Mouse (Mus musculus) heart, postnatal 4 days (tissue): ENCODE measurements around the gene Ceacam19. TPM values are rescaled to one million over a fixed set of nuclear protein-coding genes. Genes with fewer than 3 reads are reported as not detected.

Experiments
- DNase-seq: peaks from one replicate; pipeline ENCODE4 v3.0.0; 2021
- total RNA-seq, 2 experiments: library from RNA; stranded (reverse); gene quantifications; 2 replicates each; pipeline ENCODE4 v1.2.3; 2021

The Ceacam19 gene
- total RNA-seq, 2 experiments from 2014 or later, result not detected

DNA sequence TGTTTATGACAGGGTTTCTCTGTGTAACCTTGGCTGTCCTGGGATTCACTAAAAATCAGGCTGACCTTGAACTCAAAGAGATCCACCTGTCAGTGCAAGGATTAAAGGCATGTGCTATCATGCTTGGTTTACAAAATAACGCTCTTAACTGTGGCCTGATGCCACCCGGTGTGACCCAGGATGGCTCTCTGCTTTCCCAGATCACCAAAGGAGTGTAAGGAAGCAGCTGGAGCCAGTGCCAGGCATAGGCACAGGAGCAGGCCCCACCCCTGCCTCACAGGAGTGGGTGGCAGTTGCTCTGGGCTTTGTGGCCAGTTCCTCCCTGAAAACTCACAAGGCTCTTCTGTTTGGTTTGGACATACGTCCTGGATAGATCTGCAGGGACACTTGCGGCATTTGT is 47.4 kb downstream of the Ceacam19 start:
- DNase-seq, result no peak

DNA sequence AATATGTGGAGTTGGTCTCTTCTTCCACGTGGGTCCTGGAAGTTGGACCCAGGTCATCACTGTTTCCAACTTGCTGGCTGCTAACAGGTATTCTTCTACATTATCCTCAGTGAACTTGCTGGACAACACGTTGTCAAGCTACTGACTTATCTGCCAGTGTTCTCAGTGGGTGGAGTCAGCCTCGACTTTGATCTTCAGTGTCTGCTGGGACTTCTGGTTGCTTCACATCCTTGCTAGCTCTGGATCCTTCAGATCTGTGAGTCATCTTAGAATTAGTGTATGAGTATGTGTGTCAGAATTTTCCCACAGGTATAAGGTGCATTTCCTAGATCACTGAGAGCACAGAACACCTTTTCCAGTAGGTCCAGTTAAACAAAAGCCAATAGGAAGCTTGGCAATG is 50.9 kb downstream of the Ceacam19 start:
- DNase-seq, result no peak

DNA sequence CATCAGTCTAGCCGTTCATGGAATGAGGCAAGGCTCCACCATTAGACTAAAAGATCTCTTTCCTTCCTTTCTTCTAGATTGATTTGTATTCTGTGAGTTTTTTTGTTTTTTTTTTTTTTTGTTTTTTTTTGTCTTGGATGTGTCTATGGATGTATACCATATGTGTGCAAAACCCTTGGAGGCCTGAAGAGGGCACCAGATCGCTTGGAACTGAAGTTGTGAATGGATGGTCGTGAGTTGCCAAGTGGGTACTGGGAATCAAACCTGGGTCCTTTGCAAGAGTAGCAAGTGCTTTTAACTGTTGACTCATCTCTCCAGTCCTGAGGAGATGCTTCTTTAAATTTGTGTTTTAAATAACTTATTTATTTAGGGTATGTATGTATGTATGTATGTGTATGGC is 53.7 kb downstream of the Ceacam19 start:
- no peak for DNase-seq

DNA sequence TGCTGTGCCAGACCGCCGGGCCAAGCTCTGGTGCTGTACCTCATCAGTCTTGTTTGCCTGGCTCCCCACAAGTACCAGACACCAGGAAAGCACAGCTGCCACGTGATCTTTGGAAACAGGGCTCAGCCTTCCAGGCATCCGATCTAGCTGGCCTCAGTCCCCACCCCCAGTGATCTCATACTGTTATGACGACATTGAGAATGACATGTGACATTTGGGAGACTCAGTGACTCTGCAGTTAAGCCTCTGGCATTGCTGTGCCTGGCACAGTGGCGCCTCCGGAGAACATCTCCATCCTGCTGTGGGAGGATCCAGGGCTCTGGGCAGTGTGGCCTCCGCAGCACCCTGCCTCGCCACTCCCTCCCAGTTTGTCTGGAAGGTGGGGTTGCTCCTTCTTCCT is 55.9 kb downstream of the Ceacam19 start:
- DNase-seq, result peak; percentile 26

DNA sequence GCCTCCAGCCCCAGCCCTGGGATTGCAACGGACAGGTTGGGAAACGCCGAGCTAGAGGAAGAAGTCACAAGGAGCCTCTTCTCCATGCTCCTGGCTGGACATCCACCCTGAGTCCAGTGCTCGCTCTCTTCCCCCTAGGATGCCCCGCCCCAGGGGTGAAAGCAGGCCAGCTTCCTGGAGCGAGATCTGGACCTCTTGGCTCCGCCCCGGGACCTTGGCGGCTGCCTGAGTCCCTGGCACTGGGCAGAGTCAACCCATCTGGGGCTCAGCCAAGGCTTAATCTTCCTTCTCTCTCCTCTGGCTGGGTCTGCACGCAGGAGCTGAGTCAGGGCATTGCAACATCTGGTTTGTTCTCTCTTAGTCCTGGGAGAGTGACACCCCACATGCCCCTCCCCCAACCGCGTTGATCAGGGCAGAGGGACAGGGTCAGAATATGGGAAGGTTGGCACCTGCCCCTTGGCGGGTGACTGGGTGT is 57.0 kb downstream of the Ceacam19 start:
- peak; percentile 90 for DNase-seq

DNA sequence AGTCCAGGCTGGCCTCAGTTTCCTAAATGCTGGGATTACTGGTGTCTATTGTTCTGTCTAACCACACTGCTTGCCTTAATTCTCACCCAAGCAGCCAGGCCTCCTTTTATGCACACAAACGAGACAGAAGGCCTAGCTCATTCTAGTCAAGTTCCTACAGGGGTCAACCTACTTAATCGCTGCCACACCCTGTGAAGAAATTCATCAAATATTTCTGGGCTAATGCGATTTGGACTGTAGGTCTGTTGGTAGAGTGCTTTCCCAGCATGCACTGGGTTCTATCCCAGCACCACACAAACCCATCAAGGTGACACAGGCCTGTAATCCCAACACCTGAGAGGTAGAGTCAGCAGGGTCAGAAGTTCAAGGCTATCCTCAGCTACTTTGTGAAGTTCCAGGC is 58.1 kb downstream of the Ceacam19 start:
- no peak for DNase-seq

DNA sequence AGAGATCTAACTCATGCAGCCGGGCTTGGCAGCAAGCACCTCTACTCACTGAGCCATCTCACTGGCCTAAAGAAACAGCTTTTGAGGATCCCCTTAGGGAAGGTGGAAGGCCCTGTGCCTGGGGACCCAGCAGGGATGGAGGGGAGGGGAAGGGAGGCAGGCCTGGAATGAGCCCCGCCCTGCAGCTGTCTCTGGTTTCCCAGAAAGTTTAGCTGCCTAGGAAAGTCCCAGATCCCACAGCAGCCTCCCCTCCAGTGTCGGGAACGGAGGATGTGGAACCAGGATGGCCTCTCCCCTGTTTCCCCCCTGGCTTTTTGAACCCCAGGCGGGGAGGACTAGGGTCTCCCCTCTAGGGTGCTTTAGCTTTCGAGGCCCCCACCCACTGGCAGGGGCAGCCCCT is 61.0 kb downstream of the Ceacam19 start:
- peak; percentile 26 for DNase-seq

Other genes with a start within 250 kb of the Ceacam19 start
- gene Clptm1, start 222.9 kb downstream of the Ceacam19 start, total RNA-seq, result 10 to 100 TPM; 98.0 to 99.1 TPM
- under 1 TPM in 1 of 2 experiments, not detected in 1; 0.52 TPM for gene Apoc2, start 210.0 kb downstream of the Ceacam19 start, total RNA-seq
- gene Gm44805, start 206.5 kb downstream of the Ceacam19 start, total RNA-seq, result not detected
- not detected for gene Apoc4, start 206.5 kb downstream of the Ceacam19 start, total RNA-seq
- gene Apoc1, start 195.3 kb downstream of the Ceacam19 start, total RNA-seq, result 1 to 10 TPM; 1.9 to 3.0 TPM
- gene Apoe, start 188.8 kb downstream of the Ceacam19 start, total RNA-seq, result 100 to 1,000 TPM; 198 to 213 TPM
- gene Tomm40, start 172.5 kb downstream of the Ceacam19 start, total RNA-seq, result 100 to 1,000 TPM; 147 to 153 TPM
- 10 to 100 TPM; 41.7 to 45.4 TPM for gene Nectin2, start 137.5 kb downstream of the Ceacam19 start, total RNA-seq
- 100 to 1,000 TPM; 263 to 285 TPM for gene Bcam, start 116.9 kb downstream of the Ceacam19 start, total RNA-seq
- gene Cblc, start 91.2 kb downstream of the Ceacam19 start, total RNA-seq, result not detected
- 1 to 10 TPM; 4.0 TPM for gene Bcl3, start 65.2 kb downstream of the Ceacam19 start, total RNA-seq
- not detected for gene Gm19345, start 36.0 kb downstream of the Ceacam19 start, total RNA-seq
- gene Ceacam16, start 26.7 kb downstream of the Ceacam19 start, total RNA-seq, result under 1 TPM in 1 of 2 experiments, not detected in 1; 0.38 TPM
- 10 to 100 TPM; 25.7 to 28.3 TPM for gene Pvr, start 33.2 kb upstream of the Ceacam19 start, total RNA-seq
- 1 to 10 TPM; 2.2 to 2.6 TPM for gene Igsf23, start 62.8 kb upstream of the Ceacam19 start, total RNA-seq
- gene Ceacam20, start 77.4 kb upstream of the Ceacam19 start, total RNA-seq, result not detected
- not detected for gene Nlrp9b, start 103.5 kb upstream of the Ceacam19 start, total RNA-seq
- not detected for gene Vmn1r91, start 211.7 kb upstream of the Ceacam19 start, total RNA-seq
- gene Gm16442, start 234.6 kb upstream of the Ceacam19 start, total RNA-seq, result not detected